Mouse (Mus musculus) monocyte, adult 2 months (primary cell): ENCODE data around the gene Armc8.
A peak's percentile ranks its signal among the peaks of the same experiment; 100 is the strongest.
"Not testable (repeated sequence)": the region's sequence is repeated elsewhere in the genome, so short reads cannot be mapped to it uniquely, and the experiment has no call there.

Experiments
- DNase-seq, 2 experiments: peaks; one replicate each; pipeline ENCODE4 v3.0.0; 2022; ENCODE audit warnings: low spot score in 2 of 2, low read depth in 1 of 2

Armc8 gene

DNA sequence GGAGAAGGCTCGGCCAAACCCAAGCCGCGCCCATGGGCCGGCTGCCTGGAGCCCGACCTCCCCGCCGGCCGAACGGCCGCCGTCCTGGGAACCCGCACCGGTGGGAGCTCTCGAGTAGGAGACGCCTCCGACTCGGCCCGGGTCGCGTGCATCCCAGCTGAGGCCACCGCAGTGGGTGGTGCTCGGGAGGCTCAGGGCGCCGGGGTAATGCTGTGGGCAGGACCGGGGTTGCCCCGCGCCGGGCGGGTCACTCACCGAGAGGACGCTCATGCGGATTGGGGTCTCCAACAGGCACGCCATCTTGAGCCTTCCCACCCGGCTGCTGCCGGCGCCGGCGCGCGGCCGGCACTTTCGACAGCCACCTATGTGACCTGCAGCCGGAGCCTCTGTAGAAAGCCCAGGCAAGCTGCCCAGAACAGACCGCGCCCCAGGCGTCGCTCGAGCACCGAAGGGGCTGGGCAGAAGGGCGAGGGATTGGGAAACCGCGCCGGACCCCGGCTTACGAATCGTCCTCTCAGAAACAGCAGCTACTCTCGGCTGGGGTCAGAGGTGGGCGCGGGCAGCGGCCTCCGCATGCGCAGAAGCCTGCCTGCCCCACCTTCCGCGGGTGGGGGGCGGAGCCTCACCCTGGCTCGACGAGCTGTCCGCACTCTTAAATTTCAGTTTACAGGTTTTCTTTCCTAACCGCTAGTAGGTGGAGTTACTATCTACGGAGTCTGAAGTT, at the start of gene Armc8:
Gene Armc8 (minus strand): TSS at position 553 of the 724 bp plus-strand sequence.
- peak; percentile 52 to 80 for DNase-seq

DNA sequence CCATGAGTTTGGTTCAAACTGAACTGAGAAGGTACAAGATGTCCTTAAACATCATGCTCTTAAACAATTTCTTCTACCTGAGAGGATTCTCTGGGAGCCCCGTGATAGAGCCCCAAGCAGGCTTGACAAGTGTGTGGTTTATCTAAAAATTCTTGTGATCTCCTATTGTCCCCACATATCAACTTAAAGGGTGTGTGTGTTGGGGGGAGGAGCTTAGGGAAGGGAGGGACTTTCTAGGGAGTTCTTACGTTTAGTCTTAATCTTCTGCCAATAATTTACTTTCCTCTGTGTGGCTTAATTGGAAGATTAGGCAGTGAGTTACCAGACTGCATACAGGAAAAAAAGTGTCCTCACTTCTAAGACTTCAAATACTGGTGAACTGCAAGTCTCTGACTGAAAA, 43.5 kb upstream of the Armc8 start, which contains the start of gene A4gnt:
Gene A4gnt (plus strand): TSS at position 301 of the 400 bp plus-strand sequence.
- DNase-seq = no peak

DNA sequence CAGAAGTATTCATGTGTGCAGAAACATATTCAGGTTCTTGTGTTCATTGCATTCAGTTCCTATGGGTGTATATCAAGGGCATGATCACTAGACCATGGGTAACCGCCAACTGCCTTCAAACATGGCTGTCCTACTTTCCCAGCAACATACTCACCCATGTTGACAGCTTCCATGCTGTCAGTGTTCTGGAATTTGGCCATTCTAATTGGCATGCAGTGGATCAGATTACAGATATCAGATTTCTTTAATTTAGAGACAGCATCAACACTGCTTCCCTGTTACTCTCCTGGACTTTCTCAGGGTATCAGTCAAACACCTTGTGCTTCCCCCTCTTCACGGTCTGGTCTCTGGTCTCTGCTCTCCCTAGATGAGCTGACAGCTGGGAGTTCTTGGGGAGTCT, 34.9 kb upstream of the Armc8 start:
- no peak for DNase-seq

DNA sequence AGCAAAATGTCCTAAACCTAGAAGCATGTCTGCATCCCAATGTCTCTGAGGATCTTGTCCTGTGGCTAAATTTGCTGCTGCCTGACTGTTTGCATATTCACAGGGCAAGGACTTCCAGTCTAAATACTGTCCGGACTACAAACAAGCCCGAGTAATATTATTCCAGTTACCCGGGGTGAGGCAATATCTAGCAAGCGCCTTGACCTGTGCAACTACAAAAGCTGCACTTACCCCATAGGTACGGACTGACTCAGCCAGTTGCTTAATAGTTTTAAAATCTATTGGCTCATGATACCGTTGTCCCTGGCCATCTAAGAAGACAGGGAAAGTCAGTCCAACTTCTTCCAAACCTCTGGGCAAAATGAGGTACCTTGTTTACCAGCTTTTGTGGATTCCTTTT, 30.4 kb upstream of the Armc8 start:
- DNase-seq = not testable (repeated sequence)

DNA sequence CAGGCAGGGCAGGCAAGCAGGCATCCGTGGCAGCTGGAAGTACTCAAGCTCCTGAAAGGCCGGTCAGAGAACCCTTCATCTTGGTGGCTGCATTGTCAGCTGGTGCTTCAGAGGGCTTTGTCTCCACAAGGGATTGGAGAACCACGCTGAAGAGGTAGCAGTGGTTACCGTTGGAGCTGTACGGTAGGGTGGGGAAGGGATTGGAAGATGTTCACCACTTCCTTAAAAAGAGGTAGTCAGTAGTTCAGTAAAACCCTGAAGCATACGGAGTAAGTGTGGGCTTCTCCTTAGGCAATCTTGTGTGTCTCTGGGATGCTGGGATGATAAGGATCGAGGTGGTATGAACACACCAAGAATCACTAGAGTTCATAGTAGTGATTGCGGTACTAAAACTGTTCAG, 22.4 kb upstream of the Armc8 start:
- no peak for DNase-seq

DNA sequence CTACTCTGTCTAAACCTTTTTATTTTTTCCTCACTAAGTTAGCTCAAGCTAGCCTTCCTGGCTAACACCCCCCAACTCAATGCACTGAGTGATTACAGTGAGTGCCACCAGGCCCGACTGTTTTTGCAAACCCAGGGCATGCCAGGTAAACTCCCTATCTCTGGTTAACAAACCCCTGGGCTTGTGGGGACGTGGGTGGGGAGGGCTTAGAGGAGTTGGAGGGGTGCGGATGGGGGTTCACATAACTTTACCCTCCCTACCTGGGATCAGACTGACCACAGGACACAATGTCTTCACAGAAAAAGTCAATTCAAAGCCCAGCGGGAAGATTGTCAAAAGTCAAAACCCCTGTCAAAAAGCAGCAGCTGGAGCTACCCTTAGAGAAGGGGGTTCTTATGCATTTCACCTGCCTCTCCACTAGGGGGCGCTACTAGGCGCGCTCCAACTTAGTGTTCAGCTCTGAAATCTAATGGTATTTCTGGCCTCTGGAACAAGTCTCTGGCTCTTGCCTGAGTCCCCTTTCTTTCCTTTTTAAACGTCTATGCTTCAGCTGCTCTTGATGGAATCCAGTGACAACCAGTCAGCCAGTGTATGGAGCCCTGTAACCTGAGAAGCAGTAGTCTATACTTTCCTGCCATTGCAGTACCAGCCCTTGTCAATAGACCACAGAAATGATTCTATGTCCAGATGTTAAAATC, 19.0 kb upstream of the Armc8 start:
- peak in 1 of 2 experiments; percentile 25 for DNase-seq

DNA sequence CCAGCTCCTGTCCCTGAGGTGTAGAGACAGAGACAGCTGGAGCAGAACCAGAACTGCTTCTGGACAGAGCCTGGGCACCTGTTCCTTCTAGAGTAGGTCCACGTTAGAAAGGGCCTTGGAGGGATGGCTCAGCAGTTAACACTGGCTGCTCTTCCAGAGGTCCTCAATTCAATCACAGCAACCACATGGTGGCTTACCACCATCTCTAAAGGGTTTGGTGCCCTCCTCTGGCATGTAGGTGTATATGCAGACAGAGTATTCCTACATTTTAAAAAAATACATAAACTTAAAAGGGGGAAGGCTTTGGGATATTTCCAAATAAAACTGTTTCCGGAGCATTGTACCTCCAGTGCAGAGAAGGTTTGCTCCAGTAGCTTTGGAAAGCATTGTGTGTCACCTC, 12.0 kb upstream of the Armc8 start:
- no peak for DNase-seq

DNA sequence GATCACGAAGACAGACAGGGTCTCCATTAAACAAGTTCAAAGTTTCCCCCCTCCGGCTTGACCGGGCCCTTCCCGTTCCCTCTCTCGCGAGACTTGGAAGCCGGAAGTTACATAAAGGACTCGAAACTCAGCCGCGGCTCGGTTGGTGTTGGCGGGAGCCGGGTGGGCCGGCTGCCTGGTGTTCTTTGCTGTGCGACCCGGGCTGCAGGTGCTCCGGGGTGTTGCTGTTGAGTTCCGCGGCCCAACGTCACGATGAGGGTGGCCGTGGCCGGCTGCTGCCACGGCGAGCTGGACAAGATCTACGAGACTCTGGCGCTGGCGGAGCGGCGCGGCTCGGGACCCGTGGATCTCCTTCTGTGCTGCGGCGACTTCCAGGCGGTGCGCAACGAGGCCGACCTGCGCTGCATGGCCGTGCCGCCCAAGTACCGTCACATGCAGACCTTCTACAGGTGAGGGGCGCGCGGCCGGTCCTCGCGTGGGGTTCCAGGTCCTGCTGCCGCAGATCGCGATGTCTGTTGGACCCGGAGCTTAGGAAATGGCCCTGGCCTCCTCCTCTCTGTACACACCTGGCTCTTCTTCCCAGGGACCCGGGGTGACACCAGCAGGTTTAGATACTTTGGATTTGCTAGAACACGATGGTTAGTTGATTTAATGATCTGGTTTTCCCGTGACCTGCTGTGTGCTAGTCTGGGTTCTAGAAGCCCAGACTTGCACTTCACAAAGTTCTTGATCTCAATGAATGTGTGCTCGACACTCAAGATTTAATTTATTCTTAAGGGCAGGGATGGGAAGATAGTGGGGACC, 7.2 kb upstream of the Armc8 start, which contains the start of gene Dbr1:
Gene Dbr1 (plus strand): TSS at position 123 of the 804 bp plus-strand sequence.
- peak; percentile 75 to 84 for DNase-seq

DNA sequence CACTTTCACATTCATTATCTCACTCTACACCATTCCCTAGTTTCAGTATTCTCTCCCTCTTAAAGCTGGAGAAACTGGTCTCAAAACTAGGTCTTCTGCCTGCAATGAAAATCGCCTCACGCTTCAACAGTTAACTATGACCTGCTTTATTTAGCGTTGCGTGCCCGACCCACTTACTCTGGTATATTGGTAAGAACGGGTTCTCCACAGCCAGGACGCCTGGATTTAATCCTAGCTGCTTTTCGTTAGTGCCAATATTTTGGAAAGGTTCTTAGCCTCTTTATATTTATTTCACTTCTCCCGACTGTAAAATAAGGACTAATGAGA, 335 bp upstream of the Armc8 start:
- DNase-seq = no peak

DNA sequence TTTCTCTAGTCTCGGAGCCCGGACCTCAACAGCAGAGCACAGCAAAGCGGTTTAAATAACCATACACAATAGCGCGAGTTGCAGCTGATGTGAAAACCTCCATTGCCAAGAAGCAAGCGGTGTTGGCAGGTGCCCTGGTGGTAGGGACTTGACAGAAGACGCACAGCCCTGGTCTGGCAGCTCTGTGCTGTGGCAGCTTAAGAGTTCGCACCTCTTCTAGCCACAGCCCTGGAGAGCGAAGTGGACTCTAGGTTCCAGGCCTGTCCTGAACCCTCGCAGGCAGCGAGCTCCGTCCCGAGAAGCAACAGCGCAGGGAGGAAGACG, 714 bp downstream of the Armc8 start:
- no peak for DNase-seq

DNA sequence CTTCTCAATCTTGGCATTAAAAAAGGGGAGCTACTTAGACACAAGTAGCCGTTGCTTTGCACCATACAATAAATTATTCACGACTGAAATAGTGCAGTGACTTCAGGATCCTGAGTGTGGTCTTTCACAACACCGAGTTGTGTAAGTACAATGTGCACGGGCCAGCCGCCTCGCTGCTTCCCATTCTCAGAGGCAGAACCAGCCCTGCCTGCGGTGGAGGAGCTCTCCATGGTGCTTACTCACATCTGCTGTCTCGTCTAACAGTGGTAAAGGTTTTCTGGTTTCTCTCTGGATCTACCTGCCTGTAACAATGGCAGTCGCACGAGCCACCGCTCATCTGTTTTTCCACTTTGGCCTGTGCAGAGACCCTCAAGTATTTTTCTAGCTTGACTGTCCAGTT, 5.0 kb downstream of the Armc8 start:
- DNase-seq = peak; percentile 69 to 79

DNA sequence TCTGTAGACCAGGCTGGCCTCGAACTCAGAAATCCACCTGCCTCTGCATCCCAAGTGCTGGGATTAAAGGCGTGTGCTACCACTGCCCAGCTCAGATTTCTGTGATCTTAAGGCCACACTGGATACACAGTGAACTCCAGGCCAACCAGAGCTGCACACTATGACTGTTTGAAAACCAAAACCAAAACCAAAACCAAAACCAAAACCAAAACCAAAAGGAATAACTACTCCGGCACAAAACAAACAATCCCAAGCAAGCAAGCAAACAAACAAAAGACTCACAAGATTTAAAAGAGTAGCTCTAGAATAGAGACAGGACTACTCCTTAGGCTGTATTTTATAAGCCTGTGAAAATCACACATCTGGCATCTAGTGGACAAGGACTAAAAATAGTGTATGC, 8.3 kb downstream of the Armc8 start:
- no peak for DNase-seq

DNA sequence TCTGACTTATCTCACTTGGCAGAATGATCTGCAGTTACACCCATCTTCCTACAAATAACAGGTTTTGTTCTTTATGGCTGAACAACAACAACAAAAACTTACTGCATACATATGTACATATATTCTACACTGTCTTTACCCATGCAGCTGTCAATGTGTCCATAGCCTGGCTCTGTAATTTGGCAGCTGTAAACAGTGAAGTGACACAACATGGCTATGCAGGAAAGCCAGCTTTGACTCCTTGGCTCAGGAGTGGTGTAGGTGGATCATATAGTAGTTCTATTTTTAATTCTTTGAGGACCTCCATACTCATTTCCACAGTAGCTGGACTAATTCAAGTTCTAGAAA, 9.2 kb downstream of the Armc8 start:
- DNase-seq = no peak

DNA sequence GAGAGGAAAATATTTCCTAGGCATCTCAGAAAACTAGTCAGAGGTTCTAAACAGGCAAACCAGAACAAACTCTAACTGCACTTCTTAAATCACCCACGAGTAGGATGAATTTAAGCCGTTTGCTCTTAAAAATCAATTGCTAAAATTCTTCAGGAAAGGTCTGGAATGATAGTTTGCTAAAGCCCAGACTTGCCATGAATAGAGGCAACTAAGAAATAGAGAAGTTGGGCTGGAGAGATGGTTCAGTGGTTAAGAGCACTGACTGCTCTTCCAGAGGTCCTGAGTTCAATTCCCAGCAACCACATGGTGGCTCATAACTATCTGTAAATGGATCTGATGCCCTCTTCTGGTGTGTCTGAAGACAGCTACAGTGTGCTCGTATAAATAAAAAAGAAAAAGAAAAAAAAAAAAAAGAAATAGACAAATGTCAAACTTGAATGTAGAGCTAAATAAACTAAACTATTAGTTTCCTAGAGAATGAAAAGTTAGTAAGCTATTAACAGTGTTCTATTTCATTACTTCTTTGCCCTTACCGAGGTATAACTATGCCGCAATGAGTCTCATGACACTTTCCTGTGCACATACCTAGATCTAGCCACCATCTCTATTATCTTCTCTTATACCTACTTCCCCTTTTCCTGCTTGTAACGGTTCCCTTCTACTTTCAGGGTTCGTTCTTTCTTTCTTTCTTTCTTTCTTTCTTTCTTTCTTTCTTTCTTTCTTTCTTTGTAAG, 9.7 kb downstream of the Armc8 start:
- no peak for DNase-seq

DNA sequence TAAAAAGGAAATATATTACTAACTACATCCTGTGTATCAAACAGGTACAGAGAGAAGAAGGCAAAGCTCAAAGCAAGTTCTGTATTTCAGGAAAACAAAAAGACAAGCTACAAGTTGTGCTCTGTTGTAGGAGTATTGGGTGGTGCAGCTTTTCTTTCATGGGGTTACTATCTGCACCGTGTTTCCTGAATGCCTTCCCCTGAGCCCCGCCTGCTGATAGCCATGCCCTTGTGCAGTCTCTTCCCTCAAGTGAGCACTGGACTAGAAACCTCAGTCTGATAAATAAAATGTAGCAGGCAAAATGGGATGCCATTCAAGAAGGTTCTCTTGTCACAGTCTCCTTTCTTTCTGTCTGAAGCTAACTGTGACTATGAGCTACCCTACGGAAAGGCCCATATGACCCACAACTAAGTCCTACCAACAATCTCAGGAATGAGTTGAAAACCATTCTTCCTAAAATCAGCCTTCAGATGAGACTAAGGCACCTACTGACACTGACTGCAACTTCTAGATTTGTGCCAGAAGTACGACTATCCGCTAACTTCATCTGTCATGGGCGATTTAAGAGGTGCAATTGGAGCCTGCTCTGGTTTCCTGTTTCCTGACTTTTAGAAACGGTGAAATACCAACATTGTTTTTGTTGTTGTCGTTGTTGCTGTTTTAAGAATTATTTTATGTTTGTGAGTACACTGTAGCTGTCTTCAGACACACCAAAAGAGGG, 11.0 kb downstream of the Armc8 start:
- no peak for DNase-seq

DNA sequence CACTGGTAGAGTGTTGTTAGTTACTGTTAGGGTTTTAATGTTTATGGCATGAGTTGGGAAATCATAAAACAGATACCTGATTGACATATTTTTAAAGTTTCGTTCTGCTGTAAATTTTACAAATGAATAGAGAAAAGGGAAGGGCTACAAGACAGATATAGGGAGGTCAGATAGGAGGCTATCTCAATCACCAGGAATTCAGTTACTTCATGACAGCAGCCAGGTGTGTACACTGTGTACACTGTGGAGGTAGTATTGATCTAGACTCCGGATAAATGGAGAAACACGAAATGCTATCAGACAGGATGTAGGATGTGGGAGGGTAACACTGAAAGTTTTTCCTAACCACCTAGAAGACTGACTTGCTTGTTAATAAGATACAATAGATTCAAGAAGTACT, 13.4 kb downstream of the Armc8 start:
- no peak for DNase-seq

DNA sequence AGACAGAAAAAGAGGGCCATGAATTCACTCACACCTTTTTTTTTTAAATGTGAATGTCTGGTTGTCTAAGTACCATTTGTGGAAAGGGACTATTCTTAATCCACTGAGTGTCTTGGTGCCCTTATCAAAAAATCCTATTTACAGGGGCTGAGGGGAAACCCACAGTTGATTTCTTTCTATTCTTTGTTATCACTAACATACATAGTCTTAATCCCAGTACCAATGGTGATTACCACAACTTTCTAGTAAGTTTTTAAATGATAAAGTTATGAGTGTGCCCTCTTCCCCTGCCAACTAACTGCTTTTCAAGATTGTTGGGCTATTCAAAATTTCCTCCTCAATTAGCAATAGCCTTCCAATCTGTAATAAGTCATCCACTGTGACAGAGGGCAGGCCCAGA, 14.6 kb downstream of the Armc8 start:
- DNase-seq = no peak

DNA sequence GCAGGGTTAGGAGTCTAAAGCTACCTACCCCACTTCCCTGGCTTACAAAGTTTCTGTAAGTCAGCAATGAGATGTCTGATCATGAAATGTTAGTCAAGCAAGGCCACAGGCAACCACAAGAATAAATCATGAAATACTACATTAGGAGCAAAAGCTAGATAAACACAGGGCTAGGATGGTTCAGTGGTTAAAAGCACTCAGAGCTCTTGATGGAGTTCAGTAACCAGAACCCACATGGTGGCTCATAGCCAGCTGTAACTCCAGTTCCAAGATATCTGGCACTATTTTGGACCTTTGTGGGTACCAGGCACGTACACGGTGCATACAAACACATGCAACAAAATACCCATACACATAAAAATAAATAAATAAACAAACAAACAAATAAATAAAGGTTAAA, 15.7 kb downstream of the Armc8 start:
- no peak for DNase-seq

DNA sequence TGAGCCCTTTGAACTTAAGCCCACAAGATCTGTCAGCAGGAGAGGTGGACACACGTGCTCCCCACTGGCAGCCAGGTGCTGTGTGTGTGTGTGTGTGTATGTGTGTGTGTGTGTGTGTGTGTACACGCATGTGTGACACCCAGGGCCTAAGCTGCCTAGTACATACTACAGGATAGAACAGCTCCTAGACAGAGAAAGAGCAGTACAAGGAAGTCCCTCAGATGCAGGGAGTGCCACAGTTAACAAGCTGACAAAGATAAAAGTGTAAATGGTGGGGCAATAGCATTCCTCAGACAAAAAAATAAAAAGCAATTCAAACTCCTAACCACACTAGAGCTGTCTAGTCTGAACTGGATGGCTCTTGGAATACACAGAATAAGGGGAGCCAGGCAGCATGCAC, 16.6 kb downstream of the Armc8 start:
- DNase-seq = no peak

DNA sequence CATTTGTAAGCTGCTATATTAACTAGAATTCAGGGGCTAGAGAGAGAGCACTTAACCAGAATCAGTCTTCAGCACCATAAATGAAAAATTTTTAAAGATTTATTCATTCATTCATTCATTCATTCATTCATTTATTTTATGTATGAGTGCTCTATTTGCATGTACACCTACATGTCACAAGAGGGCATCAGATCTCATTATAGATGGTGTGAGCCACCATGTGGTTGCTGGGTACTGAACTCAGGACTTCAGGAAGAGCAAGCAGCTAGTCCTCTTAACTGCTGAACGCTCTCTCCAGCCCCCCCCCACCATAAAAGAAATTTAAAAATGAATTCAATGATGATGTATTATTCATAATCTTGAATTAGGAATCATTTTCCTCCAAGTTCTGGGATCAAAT, 22.4 kb downstream of the Armc8 start:
- DNase-seq = no peak

DNA sequence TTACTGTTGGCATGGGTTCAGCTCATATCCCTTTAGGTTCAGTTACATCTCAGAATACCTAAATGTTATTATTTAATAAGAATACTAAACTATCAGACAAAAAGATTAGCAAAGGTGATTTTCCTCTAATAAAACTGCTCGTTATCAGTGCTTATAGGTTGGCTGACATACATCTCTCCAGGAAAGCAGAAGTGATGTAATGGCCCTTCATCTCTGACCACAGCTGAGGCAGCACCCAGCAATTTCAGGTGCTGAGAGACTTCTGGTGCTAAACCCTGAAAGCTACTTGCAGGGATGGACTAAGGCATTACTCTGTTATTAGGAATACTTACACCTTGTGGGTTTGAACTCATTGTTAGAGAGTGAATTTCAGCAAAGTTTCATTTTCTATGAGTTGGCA, 36.8 kb downstream of the Armc8 start:
- DNase-seq = no peak
